Mouse (Mus musculus) E14TG2a.4 (cell line): Measurements from ENCODE around the gene 9330182L06Rik.

Experiments used
- CTCF ChIP-seq: conservative IDR thresholded peaks from 2 replicates; pipeline ENCODE4 v1.5.1; 2014; ENCODE audit warnings: low read length
- POU5F1 ChIP-seq: IDR thresholded peaks from 2 replicates; pipeline ENCODE4 v1.6.1; 2014; ENCODE audit warnings: low read length, borderline replicate concordance

DNA sequence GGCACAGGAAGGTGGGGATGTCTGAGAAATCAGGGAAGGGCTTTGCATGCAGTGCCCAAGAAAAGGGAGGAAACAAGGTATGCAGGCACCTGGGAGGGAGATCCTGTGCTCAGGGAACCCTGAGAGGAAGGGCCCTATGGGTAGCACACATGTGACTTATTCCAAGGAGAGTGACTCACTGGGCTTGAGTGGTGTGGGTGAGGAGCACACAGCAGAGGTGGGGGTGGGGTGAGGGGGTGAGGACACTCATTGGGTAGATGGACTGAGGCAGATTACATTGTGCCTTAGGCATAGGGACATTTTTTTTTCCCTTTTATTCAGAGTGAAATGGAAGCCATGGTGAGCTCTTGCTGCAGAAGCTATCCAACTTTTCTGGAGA lies 30.6 kb downstream of the 9330182L06Rik start:
- TF ChIP-seq CTCF (no peak), POU5F1 (no peak)
